Mouse (Mus musculus) mature B cell (primary cell): ENCODE measurements at regions not wholly inside any gene's neighbourhood (a gene's known extent, or its start where the extent isn't known, plus 50 kb on each side); places are given as distances from the start of the nearest gene placed in this dataset.

Source experiments
- in situ Hi-C: fragments of 300-500 bp; cut with MboI; formaldehyde crosslinking; loops from 2 replicates; pipeline ENCODE4 v1.14.3; 2019

- in situ Hi-C loops: loop anchor here (25.0 kb wide), 1 partner anchor 1812 kb away; no protein-coding TSS in a partner anchor
These were observed 197.5 kb downstream of the Icos start for GRCm38 (mm10) chr1:61175239-61175638.

GRCm38 (mm10) chr1:61179461-61179860 is 201.7 kb downstream of the Icos start:
- in situ Hi-C loops: loop anchor here (25.0 kb wide), 1 partner anchor 1808 kb away; no protein-coding TSS in a partner anchor

DNA sequence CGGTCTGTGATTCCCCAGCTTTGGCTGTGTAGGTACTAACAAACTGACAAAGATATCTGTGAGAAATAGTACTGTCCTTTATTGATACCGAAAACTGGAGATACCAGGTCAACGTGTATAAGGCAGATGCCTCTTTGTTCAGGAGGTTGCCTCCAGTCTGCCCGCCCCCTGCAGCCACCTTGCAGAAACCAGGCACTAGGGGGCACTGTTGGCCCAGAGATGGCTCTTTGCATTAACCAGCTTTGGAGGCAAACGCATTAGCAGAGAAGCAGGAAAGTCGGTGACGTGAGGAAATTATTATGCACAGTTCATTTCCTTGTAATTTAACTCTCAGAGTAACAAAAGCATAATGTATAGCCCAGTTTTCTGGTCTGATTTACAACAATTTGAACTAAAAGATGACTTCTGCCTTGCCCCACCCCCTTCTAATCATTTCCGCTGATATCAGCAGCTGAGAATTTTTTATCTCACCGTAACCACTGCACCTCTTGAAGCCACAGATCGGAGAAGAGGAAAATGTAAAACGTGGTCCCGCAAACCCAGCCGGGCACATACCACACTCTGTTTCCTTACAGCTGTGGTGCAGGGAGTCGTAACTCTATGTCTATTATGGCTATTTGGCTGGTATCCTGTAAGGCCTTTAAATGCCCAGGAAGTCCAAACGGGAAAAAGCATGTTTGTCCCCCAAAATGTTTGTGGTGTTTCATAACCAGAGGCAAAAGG is 203.5 kb downstream of the Icos start:
- in situ Hi-C loops: loop anchor here (25.0 kb wide), 1 partner anchor 1806 kb away; no protein-coding TSS in a partner anchor

DNA sequence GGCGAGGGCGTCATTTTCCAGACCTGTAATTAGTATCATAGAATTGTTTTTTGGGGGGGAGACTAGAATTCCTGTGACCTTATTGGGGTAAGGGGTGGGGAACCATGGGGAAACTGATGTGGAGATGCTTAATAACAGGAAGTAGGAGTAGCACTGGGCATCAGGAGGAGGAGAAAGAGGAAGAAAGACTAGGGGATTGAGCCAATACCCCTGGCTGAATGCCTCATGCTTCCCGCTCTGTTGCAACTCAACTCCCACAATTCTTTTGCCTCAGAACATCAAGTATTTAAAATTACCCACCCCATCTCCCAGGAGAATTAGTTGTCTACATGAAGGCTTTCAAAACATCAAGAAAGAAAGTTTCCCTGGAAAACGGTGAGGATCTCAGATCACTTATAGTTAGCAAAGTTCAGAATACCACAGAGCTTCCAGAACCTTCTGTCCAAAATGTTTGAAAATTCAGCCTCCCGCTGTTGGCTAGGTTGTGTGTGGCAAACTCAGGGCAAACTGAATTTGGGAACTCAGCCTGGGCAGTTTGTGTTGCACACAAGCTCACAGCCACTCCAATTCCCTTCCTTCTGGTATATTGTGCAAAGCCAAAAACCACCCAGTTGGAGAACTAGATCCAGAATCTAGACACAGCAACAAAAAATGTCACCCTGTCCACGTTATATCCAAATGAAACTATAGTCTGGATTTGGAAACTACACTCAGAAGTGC is 209.8 kb downstream of the Icos start:
- in situ Hi-C loops: loop anchor here (25.0 kb wide), 1 partner anchor 1800 kb away; no protein-coding TSS in a partner anchor

- in situ Hi-C loops: loop anchor here (25.0 kb wide), 1 partner anchor 1796 kb away; no protein-coding TSS in a partner anchor
These were observed 213.2 kb downstream of the Icos start for GRCm38 (mm10) chr1:61190921-61191320.

DNA sequence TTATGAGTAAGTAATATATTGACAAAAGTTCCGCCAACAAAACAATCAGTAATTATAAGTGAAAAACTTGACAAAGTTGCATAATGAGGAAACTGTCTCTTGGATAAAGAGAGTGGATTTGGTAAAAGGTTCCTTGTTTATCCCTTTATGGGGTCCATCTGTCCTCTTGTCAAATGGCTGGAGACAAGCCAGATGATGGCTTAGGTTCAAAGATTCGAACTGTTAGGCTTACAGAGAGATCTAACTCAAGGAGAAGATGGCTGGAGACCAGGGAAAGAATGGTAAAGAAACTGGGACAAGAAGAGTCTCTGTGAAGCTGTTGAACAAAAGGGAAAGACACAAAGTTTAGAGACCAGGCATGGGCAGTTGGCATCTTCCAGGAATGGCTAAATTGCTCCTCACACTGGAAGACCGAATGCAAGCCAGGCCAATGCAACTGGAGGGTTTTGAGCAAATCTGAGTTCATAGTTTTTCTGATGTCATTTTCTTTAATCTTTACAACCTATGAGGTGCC is 220.9 kb downstream of the Icos start:
- in situ Hi-C loops: loop anchor here (25.0 kb wide), 1 partner anchor 1789 kb away; no protein-coding TSS in a partner anchor

- in situ Hi-C loops: no loop called here
These were observed 223.3 kb downstream of the Icos start for GRCm38 (mm10) chr1:61201006-61201405.

DNA sequence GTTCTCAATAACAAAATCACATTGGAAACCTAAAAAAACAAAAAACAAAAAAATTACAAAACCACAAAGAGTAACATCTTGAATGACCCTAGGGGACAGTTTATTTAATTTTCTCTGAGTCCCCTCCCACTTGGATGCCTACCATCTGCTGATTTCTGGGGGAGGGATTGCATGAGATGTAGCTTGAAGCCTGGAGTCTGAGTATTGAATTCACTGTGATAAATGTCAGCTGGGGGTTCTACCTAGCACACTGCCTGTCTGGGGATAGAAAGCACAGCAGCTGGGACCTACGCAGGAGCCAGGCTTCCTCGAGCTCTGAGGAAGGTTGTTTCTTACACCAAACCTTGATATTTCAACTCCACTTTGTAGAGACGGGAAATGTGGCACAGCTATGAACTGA is 224.4 kb downstream of the Icos start:
- in situ Hi-C loops: no loop called here

DNA sequence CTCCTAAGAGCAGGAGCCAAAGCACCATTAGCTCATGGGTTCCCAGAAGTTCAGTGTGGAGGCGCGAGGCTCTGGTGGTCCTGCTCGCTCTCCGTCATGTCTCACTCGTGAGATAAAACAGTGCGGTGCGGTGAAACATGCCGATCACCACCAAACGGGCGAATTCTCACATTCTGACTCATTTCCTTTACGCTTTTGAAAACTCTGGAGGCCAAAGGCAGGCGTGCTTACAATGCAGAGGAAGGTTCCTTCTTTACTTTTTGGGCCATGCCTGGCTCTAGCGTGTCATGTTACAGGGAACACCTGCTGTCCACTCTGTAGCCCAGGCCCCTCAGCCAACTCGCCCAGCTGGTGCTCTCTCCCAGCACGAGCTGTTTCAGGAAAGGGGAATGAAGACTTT is 225.4 kb downstream of the Icos start:
- in situ Hi-C loops: no loop called here

- in situ Hi-C loops: no loop called here
These were observed 225.9 kb downstream of the Icos start for GRCm38 (mm10) chr1:61203612-61204011.

DNA sequence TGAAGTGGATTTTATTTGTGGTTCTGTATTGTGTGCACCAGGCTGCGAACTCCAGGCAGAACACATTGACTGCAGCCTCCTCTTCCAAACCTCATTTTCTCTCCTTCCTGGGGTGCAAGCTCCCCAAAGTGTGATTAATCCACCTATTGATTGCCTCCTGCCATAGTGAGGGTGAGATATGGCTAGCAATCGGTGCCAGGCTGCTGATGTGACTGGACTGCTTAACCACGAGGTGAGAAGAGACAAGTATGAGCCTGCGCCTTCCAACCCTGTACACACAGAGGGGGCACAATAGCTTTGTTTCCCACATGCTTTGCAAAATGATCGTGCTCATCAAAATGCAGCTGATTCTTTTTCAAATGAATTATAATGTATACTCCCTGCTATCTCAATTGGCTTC is 227.4 kb downstream of the Icos start:
- in situ Hi-C loops: no loop called here

GRCm38 (mm10) chr1:61206861-61207380 is 229.2 kb downstream of the Icos start:
- in situ Hi-C loops: no loop called here

DNA sequence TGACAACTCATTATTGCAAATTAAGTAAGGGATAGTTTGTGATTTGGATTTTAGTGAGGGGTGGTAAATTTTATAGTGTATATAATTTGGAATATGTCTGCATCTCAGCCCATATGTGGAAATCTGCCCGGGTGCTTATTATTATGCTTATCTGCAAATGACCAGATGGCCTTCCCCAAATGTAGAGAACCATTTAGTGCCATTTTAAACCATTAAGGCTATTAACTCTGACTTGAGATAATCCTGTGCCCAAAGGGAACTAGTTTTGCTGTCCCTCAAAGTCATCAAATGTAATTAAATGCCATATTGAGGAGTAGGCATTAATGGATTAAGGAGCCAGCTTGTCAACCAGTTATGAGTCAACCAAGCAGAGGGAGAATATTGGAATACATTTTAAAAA is 230.7 kb downstream of the Icos start:
- in situ Hi-C loops: no loop called here

- in situ Hi-C loops: no loop called here
These were observed 243.4 kb downstream of the Icos start for GRCm38 (mm10) chr1:61221131-61221530.

DNA sequence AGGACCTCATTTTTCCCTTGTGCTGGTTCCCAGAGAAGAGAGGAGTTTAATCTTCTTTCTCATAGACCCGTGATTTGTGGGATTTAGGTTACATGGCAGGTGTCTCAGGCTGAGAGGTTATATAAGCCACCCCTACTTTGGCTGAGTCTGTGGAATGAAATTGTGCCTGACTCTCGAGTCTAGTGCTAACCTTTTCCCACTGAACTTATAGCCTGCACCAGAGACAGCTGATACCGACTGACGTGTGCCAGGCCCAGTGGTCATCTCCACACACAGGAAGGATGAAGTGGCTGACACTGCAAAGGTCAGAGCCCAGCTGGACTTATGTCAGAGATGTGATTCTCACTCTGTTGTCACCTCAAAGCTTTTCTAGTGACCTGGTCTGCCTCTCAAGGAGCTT is 251.2 kb downstream of the Icos start:
- in situ Hi-C loops: no loop called here

GRCm38 (mm10) chr1:61233001-61233400 is 255.3 kb downstream of the Icos start:
- in situ Hi-C loops: no loop called here

DNA sequence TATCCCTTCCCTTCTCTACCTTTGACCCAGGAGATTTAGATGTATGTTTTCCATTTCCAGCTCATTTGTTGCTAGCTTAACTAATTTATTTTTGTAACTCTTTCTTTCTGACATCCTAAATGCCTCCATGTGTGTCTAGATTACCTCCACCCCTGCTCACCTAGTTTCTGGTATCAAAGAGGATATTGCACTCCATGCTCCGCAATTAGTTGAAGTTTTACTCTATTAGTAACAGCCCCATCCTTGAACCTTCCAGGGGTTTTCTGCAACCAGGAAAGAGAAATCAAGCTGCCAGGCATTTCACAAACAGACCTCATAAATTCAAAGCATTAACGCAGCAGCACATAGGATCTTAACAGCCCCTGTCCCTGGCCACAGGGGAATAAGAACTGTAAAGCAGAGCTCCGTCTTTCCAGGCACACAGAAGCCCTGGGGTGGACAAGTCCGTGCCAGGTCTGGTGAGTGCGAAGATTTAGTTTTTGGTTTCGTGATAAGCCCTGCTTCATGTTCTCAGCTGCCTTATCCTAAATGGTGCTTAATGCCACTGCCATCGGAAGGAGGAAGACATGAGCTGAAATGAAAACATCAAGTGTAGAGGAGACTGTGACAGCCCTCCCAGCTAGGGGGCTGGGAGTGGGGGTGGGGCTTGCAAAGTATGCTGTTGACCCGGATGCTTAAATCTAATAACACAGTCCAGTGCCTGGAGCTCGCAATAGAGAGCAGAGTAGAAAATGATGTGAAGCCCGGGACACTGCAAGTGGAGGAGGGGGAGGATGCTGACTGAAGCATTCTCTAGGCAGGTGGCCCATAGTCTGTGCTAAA is 256.0 kb downstream of the Icos start:
- in situ Hi-C loops: no loop called here

DNA sequence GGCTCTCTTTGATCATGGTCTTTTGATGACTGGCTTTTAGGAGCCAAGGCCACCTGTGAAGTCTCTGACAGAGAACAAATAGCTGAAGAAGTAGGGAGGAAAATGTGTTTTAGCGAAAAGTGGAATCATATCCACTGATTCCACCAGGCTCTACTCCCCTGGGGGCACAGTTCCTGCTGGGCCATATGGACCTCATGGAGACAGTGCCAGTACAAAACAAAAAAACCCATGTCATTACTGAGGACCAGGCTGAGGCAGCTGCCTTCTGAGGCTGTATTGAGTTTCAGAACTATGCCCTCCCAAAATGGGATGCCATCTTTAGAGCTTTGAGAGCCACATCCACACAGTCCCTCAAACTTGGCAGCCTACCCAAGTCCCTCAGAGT is 256.6 kb downstream of the Icos start:
- in situ Hi-C loops: no loop called here

- in situ Hi-C loops: no loop called here
These were observed 258.8 kb downstream of the Icos start for GRCm38 (mm10) chr1:61236511-61236910.

- in situ Hi-C loops: no loop called here
These were observed 260.9 kb downstream of the Icos start for GRCm38 (mm10) chr1:61238668-61239067.

GRCm38 (mm10) chr1:61257561-61257960 is 279.8 kb downstream of the Icos start:
- in situ Hi-C loops: no loop called here

DNA sequence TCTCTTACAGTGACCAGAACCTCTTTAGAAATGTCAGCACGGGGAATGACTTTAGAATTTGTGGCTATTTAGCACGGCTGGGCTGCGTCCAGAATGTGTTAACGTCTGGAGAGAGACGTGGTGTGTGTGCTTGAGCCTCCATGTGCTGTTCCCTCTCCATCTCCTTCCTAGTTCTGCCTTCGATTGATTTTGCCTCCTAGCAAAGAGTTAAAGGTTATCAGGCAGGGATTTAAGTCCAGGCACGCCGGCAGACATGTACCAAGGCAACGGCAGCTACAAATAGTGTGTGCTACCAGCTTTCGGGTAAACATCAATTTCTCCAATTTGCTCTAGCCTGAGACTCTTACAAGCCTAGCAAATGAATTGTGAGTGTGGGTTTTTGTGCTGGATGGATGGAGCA is 285.7 kb downstream of the Icos start:
- in situ Hi-C loops: no loop called here
